Mouse (Mus musculus): ENCODE measurements around the gene Pdlim4. TPM values are rescaled to one million over a fixed set of nuclear protein-coding genes. Genes with fewer than 3 reads are reported as not detected.

Gene Pdlim4
- total RNA-seq (2018; cell fraction: chromatin; rRNA removed): 10 to 100 TPM; 13.2 to 89.9 (median 45.3) TPM
- total RNA-seq (2018; cell fraction: cytosol; rRNA removed): 10 to 100 TPM; 32.2 to 67.7 (median 41.7) TPM
- total RNA-seq (2018; cell fraction: nucleus; rRNA removed): 10 to 100 TPM; 15.0 to 75.9 (median 36.0) TPM
- 33.9 to 78.0 TPM (median 67.8 TPM) in 3 replicates for polyA plus RNA-seq (2018)

DNA sequence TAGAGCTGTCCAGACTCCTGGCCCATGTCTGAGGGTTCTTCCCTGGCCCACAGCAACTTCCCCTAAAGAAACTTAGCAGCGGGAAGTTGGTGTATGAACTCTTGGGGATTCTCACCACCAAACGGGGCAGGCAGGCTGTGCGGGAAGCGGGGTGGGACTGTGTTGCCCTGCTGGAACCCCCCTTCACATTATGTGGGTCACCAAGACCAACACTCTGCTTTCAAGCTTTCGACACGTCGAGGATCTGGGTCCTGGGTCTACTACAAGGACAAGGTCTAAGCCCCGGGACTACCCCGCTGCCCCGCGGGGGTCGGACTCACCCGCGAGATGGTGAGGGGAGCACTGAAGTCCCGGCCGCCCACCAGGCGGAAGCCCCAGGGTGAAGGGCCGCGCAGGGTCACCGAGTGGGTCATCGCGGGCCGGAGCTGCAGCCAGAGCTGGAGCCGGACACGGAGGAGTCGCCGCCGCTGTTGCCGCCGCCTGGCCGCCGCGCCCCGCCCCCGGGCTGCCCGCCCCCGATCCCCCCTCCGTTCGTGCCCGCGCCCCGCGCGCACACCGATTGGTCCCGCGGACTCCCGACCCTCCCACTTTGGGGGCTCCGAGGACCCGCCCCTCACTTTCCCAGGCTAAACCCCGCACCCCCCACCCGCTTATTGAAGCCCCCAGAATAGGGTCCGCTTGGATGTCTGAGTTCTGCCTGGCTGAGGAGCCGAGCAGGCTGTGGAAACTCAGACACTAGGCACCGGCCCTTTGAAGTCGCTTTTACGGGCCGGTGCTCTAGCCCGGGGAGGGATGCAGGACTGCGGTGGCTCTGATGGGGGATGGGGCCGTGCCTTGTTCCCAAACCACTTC is at the start of gene Pdlim4:
TSS of gene Pdlim4 (minus strand) at position 495 of the 852 bp plus-strand sequence.
- Histone ChIP-seq H3K27ac (peak within 1 kb of the TSS; percentile 74), H3K79me2 (ENCODE audit: inconsistent target) (peaks cover 29% of the 10 kb centered on the region; the same call in 1 of the 2 replicates), H3K36me3 (ENCODE audit: inconsistent target) (peaks cover under 1% of the 10 kb centered on the region; the same call in 1 of the 2 replicates), H3K4me3 (ENCODE audit: inconsistent target) (peak within 1 kb of the TSS; percentile 50)
- 3% methylated on average over 31 of the region's 61 CpGs for WGBS (ENCODE audit: missing documents)

DNA sequence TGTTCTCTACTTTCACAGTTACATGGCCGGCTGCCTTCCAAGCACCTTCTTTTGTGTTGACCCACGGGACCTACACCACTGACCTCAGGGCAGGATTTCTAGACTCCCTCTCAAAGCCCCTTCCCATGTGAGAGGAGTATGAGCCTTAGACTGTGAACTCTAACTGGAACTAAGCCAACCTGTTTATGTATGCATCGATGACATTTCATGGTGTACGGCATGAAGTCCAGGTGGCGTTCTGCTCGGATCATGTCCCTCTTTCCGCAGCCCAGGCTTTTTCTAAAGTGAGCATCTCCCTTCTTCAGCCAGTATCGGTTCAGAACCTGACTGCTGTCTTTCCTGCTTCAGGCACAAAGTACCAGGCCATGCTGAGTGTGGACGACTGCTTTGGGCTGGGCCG is 48.3 kb upstream of the Pdlim4 start:
- H3K36me3 ChIP-seq (ENCODE audit: inconsistent target): no peaks in the 10 kb centered on the region
- H3K4me3 ChIP-seq (ENCODE audit: inconsistent target): no peak overlapping the region
- 95% methylated on average over 10 of the region's 10 CpGs for WGBS (ENCODE audit: missing documents)
- H3K27ac ChIP-seq: no peak overlapping the region
- no peaks in the 10 kb centered on the region for H3K79me2 ChIP-seq (ENCODE audit: inconsistent target)

DNA sequence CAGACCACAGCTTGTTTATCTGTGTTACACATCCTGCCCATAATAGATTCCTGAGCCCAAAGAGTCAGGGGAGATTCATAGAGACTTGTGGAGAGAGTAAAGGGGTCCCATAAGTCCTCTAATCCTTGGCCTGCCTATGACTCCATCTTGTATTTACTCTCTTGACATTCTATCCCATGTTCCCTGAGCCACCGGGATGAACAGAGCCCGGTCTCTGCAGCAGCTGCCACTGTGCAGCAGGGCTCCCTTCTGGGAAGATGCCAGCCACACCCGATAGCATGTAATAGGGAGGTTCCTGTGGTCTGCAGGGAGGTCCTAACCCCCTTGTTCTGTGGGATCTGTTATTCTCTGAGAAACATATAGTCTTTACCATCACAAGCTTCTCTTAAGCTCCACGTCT is 47.6 kb upstream of the Pdlim4 start:
- Histone ChIP-seq H3K79me2 (ENCODE audit: inconsistent target) (no peaks in the 10 kb centered on the region), H3K4me3 (ENCODE audit: inconsistent target) (no peak overlapping the region), H3K27ac (no peak overlapping the region), H3K36me3 (ENCODE audit: inconsistent target) (no peaks in the 10 kb centered on the region)
- 93% methylated on average over 4 of the region's 4 CpGs for WGBS (ENCODE audit: missing documents)

DNA sequence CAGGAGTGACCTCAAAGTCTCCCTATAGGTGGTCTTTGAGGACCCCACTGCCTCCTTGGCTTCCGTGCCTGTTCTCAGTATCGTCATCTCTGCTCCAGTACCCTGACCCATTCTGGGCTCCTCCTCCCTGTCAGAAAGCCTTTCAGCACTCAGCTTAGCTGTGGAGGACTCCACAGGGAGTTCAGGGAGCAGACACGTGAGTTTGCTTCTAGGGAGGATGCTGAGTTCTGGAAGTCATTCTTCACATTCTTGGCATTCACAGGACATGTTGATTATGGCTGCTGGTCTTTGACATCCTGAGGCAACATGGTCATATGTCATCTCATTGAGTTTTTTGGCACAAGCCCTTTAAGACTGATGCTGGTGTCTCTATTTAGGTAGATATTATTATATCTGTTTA is 47.1 kb upstream of the Pdlim4 start:
- Histone ChIP-seq H3K36me3 (ENCODE audit: inconsistent target) (no peaks in the 10 kb centered on the region), H3K4me3 (ENCODE audit: inconsistent target) (no peak overlapping the region), H3K79me2 (ENCODE audit: inconsistent target) (no peaks in the 10 kb centered on the region), H3K27ac (no peak overlapping the region)
- WGBS (ENCODE audit: missing documents): 94% methylated on average over 3 of the region's 3 CpGs

DNA sequence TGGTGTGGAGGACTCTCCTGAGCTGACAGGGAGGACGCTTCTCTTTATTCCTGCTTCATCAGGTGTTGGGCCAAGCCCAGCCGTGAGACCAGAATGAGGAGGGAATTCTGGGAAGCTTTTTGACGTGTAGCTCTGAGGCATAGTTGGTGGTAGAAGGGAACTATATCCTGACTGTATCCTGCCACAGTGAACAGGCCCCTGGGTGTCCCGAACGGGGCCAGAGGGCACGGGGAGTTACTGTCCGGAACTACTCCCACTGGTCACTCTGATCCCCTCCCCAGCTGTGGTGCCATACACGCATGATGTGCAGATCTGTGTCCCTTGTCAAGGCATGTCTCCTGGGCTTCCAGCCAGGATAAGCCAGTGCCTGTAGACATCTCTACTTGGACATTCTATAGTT is 46.5 kb upstream of the Pdlim4 start:
- WGBS (ENCODE audit: missing documents): 89% methylated on average over 8 of the region's 8 CpGs
- Histone ChIP-seq H3K79me2 (ENCODE audit: inconsistent target) (no peaks in the 10 kb centered on the region), H3K36me3 (ENCODE audit: inconsistent target) (no peaks in the 10 kb centered on the region), H3K4me3 (ENCODE audit: inconsistent target) (no peak overlapping the region), H3K27ac (no peak overlapping the region)

DNA sequence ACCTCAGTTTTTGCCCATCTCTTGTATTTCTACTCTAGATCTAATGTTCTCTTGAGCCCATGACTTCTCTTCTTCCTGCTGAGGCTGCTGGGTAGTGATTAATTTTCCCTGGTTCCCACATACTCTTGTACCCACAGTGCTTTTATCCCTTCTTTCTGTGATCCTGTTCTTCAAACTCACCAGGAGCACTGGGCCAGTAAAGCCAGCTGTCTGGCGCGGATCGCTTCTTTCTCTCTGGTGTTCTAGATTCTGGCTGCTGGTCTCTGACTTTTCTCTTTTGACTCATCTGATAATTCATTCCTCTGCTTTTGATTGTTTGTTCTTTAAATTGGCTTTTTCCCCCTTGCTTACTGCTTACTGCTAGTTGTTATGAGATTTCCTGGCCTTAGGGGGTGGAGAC is 45.9 kb upstream of the Pdlim4 start:
- 97% methylated on average over 3 of the region's 3 CpGs for WGBS (ENCODE audit: missing documents)
- no peaks in the 10 kb centered on the region for H3K79me2 ChIP-seq (ENCODE audit: inconsistent target)
- no peak overlapping the region for H3K27ac ChIP-seq
- no peak overlapping the region for H3K4me3 ChIP-seq (ENCODE audit: inconsistent target)
- no peaks in the 10 kb centered on the region for H3K36me3 ChIP-seq (ENCODE audit: inconsistent target)

DNA sequence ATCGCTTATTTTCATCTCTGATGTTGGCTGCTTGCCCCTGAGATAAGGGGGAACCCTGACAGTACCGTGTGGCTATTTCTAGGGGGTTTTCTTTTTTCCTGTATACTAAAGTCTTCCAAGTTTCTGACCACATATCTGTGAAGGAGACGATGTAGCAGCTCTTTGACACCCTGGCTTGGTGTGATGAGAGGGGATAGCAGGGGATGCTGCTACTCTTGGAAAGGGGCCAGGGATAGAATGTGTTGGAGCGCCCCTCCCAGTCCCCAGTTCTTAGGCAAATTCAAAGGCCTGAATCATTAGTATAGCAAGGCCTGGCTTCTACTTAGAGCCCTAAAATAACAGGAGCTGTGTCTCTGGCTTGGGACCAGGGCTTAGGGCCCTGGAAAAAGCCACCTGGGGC is 44.5 kb upstream of the Pdlim4 start:
- H3K27ac ChIP-seq: no peak overlapping the region
- no peaks in the 10 kb centered on the region for H3K79me2 ChIP-seq (ENCODE audit: inconsistent target)
- H3K4me3 ChIP-seq (ENCODE audit: inconsistent target): no peak overlapping the region
- H3K36me3 ChIP-seq (ENCODE audit: inconsistent target): no peaks in the 10 kb centered on the region
- WGBS (ENCODE audit: missing documents): 44% methylated on average over 4 of the region's 4 CpGs

DNA sequence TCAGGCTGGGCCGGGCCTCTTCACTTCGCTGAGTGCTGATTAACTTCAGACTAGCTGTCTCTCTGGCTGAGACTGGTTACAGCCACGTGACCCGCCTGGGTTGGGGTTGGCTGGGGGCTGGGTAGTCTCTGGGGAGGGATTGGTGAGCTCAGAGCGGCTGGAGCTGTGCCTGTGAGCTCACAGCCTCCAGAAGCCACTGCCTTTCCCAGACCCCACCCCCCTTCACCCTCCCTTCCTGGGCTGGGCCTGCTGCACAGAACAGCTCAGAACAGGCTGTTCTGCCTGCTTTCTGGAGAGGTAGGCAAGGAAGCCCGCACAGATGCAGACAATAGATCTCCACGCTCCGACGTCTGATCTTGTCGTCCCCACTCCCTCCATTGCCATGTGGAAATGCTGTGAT is 44.1 kb upstream of the Pdlim4 start:
- 6% methylated on average over 10 of the region's 10 CpGs for WGBS (ENCODE audit: missing documents)
- no peak overlapping the region for H3K4me3 ChIP-seq (ENCODE audit: inconsistent target)
- peak overlapping the region; percentile 35 for H3K27ac ChIP-seq

DNA sequence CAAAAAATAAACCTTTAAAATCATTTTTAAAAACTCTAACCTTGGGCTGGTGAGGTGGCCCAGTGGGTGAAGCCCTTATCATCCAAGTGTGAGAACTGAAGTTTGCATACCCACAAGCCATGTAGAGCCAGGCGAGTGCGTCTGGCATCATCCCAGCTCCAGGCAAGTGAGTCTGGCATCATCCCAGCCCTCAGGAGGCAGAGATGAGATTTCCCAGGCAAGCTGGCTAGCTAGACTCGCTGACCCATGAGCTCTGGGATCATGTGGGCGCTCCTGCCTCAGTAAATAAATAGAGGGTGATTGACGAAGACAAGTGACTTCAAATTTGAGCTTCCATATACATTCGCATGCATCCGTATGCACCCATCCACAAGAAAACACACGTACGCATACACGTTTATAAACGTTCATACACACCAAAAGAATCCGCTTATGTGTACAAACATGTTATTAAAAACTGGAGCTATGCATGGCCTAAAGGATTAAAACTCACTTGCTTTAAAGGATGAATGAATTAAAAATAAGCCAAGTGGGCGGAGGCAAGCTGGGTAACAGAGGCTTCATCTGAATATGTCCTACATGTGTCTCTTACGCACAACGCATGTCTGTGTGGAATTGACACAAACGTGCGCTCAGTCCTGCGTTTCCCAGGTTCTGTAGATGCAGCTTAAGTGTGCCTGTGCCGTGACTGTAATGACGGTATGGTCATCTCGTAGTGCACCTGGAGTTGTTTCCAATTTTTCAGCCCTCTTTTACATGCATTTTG is 43.3 kb upstream of the Pdlim4 start:
- peak overlapping the region; percentile 35 for H3K27ac ChIP-seq
- no peaks in the 10 kb centered on the region for H3K79me2 ChIP-seq (ENCODE audit: inconsistent target)
- 96% methylated on average over 21 of the region's 21 CpGs for WGBS (ENCODE audit: missing documents)
- no peaks in the 10 kb centered on the region for H3K36me3 ChIP-seq (ENCODE audit: inconsistent target)
- H3K4me3 ChIP-seq (ENCODE audit: inconsistent target): no peak overlapping the region

More for the DNA sequence above, 44.1 kb upstream of the Pdlim4 start:
- Histone ChIP-seq H3K79me2 (ENCODE audit: inconsistent target) (no peaks in the 10 kb centered on the region), H3K36me3 (ENCODE audit: inconsistent target) (no peaks in the 10 kb centered on the region)

DNA sequence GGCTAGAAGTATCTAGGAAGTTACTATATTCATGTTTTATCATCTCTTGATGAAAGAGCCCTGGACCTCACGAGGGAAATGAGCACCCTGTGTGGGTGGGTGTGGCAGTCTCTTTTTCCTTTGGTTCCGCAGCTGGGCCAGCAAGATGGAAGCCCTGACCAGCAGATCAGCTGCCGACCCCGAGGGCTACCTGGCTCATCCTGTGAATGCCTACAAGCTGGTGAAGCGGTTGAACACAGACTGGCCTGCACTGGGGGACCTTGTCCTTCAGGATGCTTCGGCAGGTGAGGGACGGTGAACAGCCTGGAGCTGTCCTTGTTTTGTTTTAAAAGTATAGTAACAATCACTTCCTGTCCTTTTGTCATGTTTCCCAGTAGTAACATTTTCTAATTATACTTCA is 42.5 kb upstream of the Pdlim4 start:
- Histone ChIP-seq H3K36me3 (ENCODE audit: inconsistent target) (no peaks in the 10 kb centered on the region), H3K79me2 (ENCODE audit: inconsistent target) (no peaks in the 10 kb centered on the region), H3K27ac (no peak overlapping the region), H3K4me3 (ENCODE audit: inconsistent target) (no peak overlapping the region)
- 93% methylated on average over 7 of the region's 7 CpGs for WGBS (ENCODE audit: missing documents)

DNA sequence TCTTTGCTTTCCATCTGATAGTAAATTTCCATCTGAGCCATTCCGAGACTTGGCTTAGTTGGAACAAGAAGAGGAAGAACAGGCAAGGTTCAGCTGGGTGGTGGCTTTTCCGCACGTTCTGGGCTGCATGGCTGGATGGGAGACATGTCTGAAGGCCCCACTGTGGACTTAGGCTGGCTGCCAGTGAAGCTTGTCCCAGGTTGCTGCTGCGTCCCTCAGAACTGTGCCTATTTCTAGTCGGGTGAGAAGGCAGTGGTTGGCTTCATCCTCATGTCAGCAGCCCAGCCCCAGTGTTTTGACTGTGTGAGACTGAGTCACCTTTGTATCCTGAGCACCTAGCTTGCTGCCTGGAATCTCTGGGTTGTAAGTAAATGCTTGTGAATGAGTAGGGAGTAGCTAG is 40.1 kb upstream of the Pdlim4 start:
- Histone ChIP-seq H3K36me3 (ENCODE audit: inconsistent target) (no peaks in the 10 kb centered on the region), H3K4me3 (ENCODE audit: inconsistent target) (no peak overlapping the region), H3K79me2 (ENCODE audit: inconsistent target) (no peaks in the 10 kb centered on the region), H3K27ac (no peak overlapping the region)
- WGBS (ENCODE audit: missing documents): 85% methylated on average over 5 of the region's 5 CpGs

DNA sequence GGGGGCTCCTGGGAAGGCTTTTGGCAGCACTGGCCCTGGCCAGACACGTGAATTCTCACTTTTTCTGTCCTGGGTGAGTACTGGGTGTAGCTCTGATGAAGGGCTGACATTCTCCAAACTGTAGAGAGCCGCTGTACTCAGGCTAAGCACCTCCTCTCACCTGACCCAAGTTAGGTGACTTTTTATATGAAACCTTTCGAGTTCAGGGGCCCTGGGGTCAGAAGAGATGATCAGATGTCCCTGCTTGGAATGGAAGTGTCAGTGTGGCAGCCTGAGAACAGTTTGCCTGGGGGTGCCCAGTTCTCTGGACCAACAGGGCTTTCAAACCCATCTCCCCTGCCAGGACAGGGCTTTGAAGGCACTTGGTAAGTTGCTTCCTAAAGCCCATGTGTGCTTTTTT is 39.3 kb upstream of the Pdlim4 start:
- no peaks in the 10 kb centered on the region for H3K36me3 ChIP-seq (ENCODE audit: inconsistent target)
- H3K79me2 ChIP-seq (ENCODE audit: inconsistent target): no peaks in the 10 kb centered on the region
- WGBS (ENCODE audit: missing documents): 83% methylated on average over 3 of the region's 3 CpGs

DNA sequence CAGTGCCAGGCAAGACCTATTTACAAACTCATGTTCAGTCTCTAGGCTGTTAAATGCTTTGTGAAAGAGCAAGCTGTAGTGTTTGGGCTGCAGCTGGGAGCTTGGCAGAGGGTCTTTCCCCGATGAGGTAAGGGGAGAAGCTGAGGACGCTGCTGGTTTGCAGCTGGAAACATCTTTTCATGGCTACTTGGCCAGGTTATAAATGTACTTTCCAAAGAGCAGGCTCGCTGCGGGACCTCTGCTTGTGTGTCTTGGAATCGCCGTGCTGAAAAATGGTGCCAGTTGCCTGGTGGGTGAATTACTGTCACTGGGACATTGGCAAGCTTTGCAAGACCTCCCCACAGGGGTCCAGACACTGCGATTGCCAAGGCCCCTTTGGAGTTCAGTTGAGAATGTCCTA is 38.4 kb upstream of the Pdlim4 start:
- Histone ChIP-seq H3K79me2 (ENCODE audit: inconsistent target) (no peaks in the 10 kb centered on the region), H3K36me3 (ENCODE audit: inconsistent target) (no peaks in the 10 kb centered on the region), H3K4me3 (ENCODE audit: inconsistent target) (no peak overlapping the region), H3K27ac (no peak overlapping the region)
- WGBS (ENCODE audit: missing documents): 95% methylated on average over 6 of the region's 7 CpGs

More for the DNA sequence above, 39.3 kb upstream of the Pdlim4 start:
- no peak overlapping the region for H3K4me3 ChIP-seq (ENCODE audit: inconsistent target)
- no peak overlapping the region for H3K27ac ChIP-seq

DNA sequence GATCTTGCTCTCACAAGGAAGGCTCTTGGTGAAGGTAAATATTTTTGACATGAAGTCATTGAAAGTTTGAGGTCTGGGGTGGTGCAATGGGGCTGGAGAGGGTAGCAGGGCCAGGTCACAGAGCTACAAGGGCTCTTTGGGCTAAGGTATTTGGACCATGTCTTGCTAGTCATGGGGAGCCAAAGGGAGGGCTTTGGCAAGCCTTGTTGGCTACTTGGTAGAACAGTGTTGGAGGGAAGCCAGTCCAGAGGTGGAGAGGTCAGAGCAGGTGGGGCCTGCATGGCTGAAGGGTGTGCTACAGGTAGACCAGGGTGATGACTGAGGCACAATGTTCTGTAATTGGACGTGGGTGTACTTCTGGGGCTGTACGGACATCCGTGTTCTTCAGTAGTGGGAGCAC is 37.9 kb upstream of the Pdlim4 start:
- Histone ChIP-seq H3K36me3 (ENCODE audit: inconsistent target) (no peaks in the 10 kb centered on the region), H3K4me3 (ENCODE audit: inconsistent target) (no peak overlapping the region), H3K79me2 (ENCODE audit: inconsistent target) (no peaks in the 10 kb centered on the region), H3K27ac (no peak overlapping the region)
- WGBS (ENCODE audit: missing documents): 92% methylated on average over 3 of the region's 3 CpGs

DNA sequence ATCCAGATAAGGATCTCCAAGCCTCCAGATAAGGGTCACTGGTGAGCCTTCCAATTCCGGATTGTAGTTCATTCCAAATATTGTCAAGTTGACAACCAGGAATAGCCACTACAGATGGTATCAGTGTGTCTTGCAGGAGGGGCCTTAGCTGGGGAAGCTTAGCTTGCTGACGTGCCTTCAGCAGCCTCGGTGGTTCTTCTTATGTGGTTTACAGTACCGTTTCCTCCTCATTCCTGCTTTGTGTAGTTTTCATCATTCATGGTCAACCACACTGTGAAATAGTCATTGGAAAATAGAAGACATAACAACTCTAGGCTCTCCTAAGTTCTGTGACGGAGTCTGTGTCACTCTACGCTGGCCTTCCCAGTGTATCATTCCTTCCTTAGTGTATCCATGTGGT is 36.2 kb upstream of the Pdlim4 start:
- H3K27ac ChIP-seq: no peak overlapping the region
- no peaks in the 10 kb centered on the region for H3K79me2 ChIP-seq (ENCODE audit: inconsistent target)
- WGBS (ENCODE audit: missing documents): 58% methylated on average over 5 of the region's 6 CpGs
- H3K36me3 ChIP-seq (ENCODE audit: inconsistent target): no peaks in the 10 kb centered on the region
- H3K4me3 ChIP-seq (ENCODE audit: inconsistent target): no peak overlapping the region

Data from macrophage (primary cell).